Mouse (Mus musculus) inflammation-experienced regulatory T-cells (primary cell): ENCODE data around the gene Cdhr2. TPM values are rescaled to one million over a fixed set of nuclear protein-coding genes. Genes with fewer than 3 reads are reported as not detected.

ENCODE experiments used
- polyA plus RNA-seq, 2 experiments: library from polyadenylated mRNA; unstranded; fragments of 100-300 nt; shearing (Covaris generic); gene quantifications; one replicate each; pipeline ENCODE4 v1.2.1; 2017

Gene Cdhr2
- under 1 TPM in 1 of 2 experiments, not detected in 1; 0.06 TPM for polyA plus RNA-seq

GRCm38 (mm10) chr13:54701243-54701642, at the start of gene Cdhr2:
TSS of gene Cdhr2 (plus strand) at chr13:54701461.

GRCm38 (mm10) chr13:54693558-54694347, 7.5 kb upstream of the Cdhr2 start, which contains the start of gene Rnf44:
TSS of gene Rnf44 (minus strand) at chr13:54693907.

GRCm38 (mm10) chr13:54749864-54750411, 48.7 kb downstream of the Cdhr2 start, which contains the start of gene Gprin1:
TSS of gene Gprin1 (minus strand) at chr13:54749874.

GRCm38 (mm10) chr13:54766192-54766768, 65.0 kb downstream of the Cdhr2 start, which contains the start of gene Sncb:
TSS of gene Sncb (minus strand) at chr13:54766595.

GRCm38 (mm10) chr13:54783698-54784097, 82.4 kb downstream of the Cdhr2 start, which contains the start of gene Eif4e1b:
TSS of gene Eif4e1b (plus strand) at chr13:54783998.

Other genes with a start within 250 kb of the Cdhr2 start
- 10 to 100 TPM; 43.7 to 56.5 TPM for gene Thoc3, start 232.6 kb upstream of the Cdhr2 start, polyA plus RNA-seq
- gene Simc1, start 197.7 kb upstream of the Cdhr2 start, polyA plus RNA-seq = 10 to 100 TPM; 16.5 to 28.3 TPM
- gene 4833439L19Rik, start 136.0 kb upstream of the Cdhr2 start, polyA plus RNA-seq = 10 to 100 TPM; 71.7 to 86.3 TPM
- gene Arl10, start 126.4 kb upstream of the Cdhr2 start, polyA plus RNA-seq = 1 to 10 TPM; 2.1 to 8.8 TPM
- 10 to 100 TPM; 43.4 to 49.4 TPM for gene Nop16, start 111.4 kb upstream of the Cdhr2 start, polyA plus RNA-seq
- gene Higd2a, start 111.3 kb upstream of the Cdhr2 start, polyA plus RNA-seq = 100 to 1,000 TPM; 168 to 193 TPM
- gene Cltb, start 90.1 kb upstream of the Cdhr2 start, polyA plus RNA-seq = 10 to 100 TPM; 42.0 to 64.4 TPM
- 10 to 100 TPM; 56.0 to 82.8 TPM for gene Faf2, start 79.7 kb upstream of the Cdhr2 start, polyA plus RNA-seq
- gene Rnf44, start 7.6 kb upstream of the Cdhr2 start, polyA plus RNA-seq = 10 to 100 TPM; 68.7 to 75.7 TPM
- not detected for gene Gprin1, start 48.4 kb downstream of the Cdhr2 start, polyA plus RNA-seq
- not detected for gene Sncb, start 65.1 kb downstream of the Cdhr2 start, polyA plus RNA-seq
- gene Eif4e1b, start 82.5 kb downstream of the Cdhr2 start, polyA plus RNA-seq = not detected
- 10 to 100 TPM in 1 of 2 experiments, 1 to 10 TPM in 1; 8.9 to 13.2 TPM for gene Tspan17, start 87.9 kb downstream of the Cdhr2 start, polyA plus RNA-seq
- 1 to 10 TPM; 2.3 to 5.0 TPM for gene Unc5a, start 247.9 kb downstream of the Cdhr2 start, polyA plus RNA-seq